Mouse (Mus musculus) WW6 (cell line): ENCODE measurements around the gene Nox4.

Source experiments
- DNase-seq: peaks from one replicate; pipeline ENCODE4 v3.0.0-alpha.2; 2013; ENCODE audit warnings: low read depth, low spot score

The Nox4 gene

GRCm38 (mm10) chr7:87371316-87371715 is 125.4 kb downstream of the Nox4 start:
- no peak for DNase-seq

DNA sequence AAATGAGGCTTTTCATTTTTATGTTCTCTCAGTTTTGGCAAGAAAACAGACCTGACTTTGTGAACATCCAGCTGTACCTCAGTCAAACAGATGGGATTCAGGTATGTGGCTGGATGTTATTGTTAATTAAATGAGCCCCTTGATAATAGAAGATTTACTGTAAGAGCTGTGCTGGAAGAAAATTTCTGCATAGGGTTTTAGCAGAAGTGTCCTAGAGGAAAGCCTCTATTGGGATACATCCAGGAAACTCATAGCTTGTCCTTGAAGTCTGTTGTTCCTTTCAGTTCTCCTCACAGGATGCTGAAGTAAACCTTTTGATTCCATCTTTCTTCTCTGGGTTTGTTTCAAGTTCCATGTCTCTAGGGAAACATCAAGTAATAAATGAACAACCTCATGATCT is 128.4 kb downstream of the Nox4 start:
- DNase-seq = no peak

DNA sequence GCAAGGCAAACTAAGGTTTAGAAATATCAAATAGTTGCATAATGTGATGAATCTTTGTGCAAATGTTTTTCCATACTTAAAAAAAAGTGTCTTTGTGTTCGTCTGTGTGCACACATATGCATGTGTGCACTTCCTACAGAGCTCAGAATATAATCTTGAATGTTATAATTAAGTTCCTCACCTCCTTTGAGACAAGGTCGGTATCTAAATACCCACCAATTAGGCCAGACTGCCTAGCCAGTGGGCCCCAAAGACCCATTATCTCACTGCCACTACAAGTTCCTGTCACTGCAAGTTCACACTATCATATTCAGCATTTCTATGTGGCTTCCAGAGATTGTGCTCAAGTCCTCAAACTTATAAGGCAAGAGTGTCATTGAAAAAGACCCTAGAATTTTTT is 129.0 kb downstream of the Nox4 start:
- no peak for DNase-seq

DNA sequence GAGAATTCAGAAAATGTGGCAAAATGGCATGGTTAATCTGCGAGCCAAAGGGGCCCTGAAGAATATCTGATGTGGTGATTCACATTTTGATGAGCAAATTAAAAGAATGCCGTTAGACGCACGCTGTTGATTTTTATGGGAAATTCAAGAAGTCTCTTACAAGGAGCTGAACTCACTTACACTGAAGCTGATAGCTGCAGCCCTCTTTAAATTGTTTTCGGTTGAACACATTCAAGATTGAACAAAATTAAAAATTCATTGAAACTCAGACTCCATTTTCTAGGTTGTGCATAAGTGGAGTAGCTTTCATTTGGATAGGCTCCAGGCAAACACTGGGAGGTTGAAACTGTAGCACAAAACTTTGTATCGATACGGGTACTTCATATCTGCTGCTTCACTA is 151.1 kb downstream of the Nox4 start:
- no peak for DNase-seq

- peak; percentile 4 for DNase-seq
Observed at GRCm38 (mm10) chr7:87411373-87411772, 165.5 kb downstream of the Nox4 start.

- no peak for DNase-seq
Observed at GRCm38 (mm10) chr7:87413271-87413670, 167.4 kb downstream of the Nox4 start.
